Mouse (Mus musculus) left cerebral cortex, postnatal 10 days (tissue): ENCODE data around the gene Sult2a3. TPM values are rescaled to one million over a fixed set of nuclear protein-coding genes. Genes with fewer than 3 reads are reported as not detected.
"Not testable (repeated sequence)": the region's sequence is repeated elsewhere in the genome, so short reads cannot be mapped to it uniquely, and the experiment has no call there.

Experiments
- DNase-seq, 2 experiments: peaks; one replicate each; pipeline ENCODE4 v3.0.0; 2021 to 2022; ENCODE audit warnings: low spot score in 2 of 2, mixed read lengths in 1 of 2; ENCODE audit errors: extremely low spot score in 1 of 2
- intact Hi-C: fragments of 180-260 bp; cut with DNase I; formaldehyde crosslinking; loops from one replicate; pipeline ENCODE4 v1.15.1; 2025
- total RNA-seq, 2 experiments: library from RNA; stranded (reverse); gene quantifications; 2 replicates each; pipeline ENCODE4 v1.2.3; 2021

Gene Sult2a3
- not detected for total RNA-seq

DNA sequence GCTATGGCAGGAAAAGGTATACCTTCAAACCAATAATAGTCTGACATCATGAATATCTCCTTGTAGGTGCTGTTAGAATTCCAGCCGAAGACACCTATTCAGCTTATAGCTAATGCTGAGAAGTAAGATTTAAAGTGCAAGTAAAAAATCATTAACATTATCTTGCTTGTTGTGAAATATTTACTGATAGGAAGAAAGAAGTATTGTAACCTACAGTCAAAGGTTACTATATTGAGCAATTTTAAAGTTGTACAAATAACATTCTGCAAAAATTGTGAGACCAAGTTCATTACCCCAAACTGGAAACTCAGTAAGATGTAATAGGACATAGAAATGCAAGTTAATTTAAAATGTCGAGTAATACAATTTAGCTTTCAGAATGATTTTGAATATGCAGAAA lies at the start of gene Sult2a3:
Gene Sult2a3, minus strand, starts transcription at position 101 of the 400 bp plus-strand sequence.
- intact Hi-C loops, result no loop called here
- no peak for DNase-seq

- intact Hi-C loops, result no loop called here
- no peak for DNase-seq
These were observed 2.4 kb downstream of the Sult2a3 start for GRCm38 (mm10) chr7:14120436-14120835.

GRCm38 (mm10) chr7:14119865-14120264 lies 3.0 kb downstream of the Sult2a3 start:
- intact Hi-C loops, DNase-seq: not testable (repeated sequence)

- intact Hi-C loops, result no loop called here
- no peak for DNase-seq
These were observed 6.1 kb downstream of the Sult2a3 start for GRCm38 (mm10) chr7:14116761-14117160.

DNA sequence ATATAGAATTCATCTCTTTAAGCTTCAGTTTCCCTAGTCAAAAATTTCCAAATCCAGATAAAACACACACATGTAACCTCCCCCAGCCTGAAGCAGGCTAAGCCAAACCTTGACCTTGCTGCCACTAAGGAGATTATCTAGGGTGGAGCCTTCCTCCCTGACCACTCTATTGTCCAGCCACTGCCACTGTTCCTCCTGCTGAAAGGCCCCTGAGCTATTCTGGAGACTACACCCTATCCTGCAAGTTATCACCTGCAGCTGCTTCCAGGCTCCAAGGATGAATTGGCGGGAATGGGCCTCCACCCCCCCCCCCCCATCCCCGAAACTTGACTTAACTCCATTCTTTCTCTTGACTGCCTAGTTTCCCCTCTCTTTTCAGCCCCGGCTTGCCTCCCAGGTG lies 8.4 kb downstream of the Sult2a3 start:
- intact Hi-C loops, DNase-seq: not testable (repeated sequence)

GRCm38 (mm10) chr7:14047821-14048220 lies 75.0 kb downstream of the Sult2a3 start:
- intact Hi-C loops, DNase-seq: not testable (repeated sequence)

DNA sequence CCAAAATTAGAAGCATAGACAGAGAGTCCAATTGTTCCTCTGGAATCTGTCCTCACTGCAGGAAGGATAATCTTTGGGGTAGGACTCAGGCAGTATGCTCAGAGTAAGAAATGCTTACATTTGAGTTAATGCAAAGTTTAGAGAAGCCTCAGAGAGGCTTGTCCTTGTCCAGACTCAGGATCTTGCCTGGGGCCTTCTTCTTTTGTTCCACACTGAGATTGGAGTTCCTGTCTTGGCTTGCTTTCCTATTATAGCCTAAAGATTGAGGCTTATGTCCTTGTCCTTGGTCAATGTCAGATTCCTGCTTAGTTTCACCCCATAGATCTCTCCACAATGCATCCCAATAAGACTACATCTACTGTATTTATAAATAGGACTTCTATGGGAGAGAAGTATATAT lies 92.0 kb downstream of the Sult2a3 start:
- intact Hi-C loops, DNase-seq: not testable (repeated sequence)

Other genes starting within 250 kb of the Sult2a3 start
- not detected for gene Sult2a4, start 133.4 kb downstream of the Sult2a3 start, total RNA-seq
- gene Sult2a6, start 131.8 kb upstream of the Sult2a3 start, total RNA-seq, result not detected
- not detected for gene Obox8, start 210.5 kb upstream of the Sult2a3 start, total RNA-seq